Mouse (Mus musculus) midbrain, embryonic 11.5 days (tissue): ENCODE data around the gene Cfap161. TPM values are rescaled to one million over a fixed set of nuclear protein-coding genes. Genes with fewer than 3 reads are reported as not detected.

Experiments
- ATAC-seq: fragments of 200-750 bp; cut with Nextera tagmentation; 2 replicates; pipeline ENCODE4 v1.8.0; 2017; ENCODE audit warnings: moderate TSS enrichment, moderate library complexity; ENCODE audit not compliant: low FRiP score
- DNase-seq: peaks from one replicate; pipeline ENCODE4 v3.0.0; 2015; ENCODE audit warnings: low spot score; ENCODE audit errors: missing footprints
- H3K27ac ChIP-seq: fragments of 300-500 bp; sonication (generic); 2 replicates; pipeline ENCODE4 v1.5.1; 2014; ENCODE audit warnings: low read depth, low read length
- H3K27me3 ChIP-seq: fragments of 300-500 bp; sonication (generic); 2 replicates; pipeline ENCODE4 v1.6.1; 2014; ENCODE audit warnings: mild to moderate bottlenecking, low read length, moderate library complexity, mixed read lengths; ENCODE audit not compliant: control insufficient read depth, insufficient read depth
- H3K36me3 ChIP-seq: fragments of 300-500 bp; sonication (generic); 2 replicates; pipeline ENCODE4 v1.6.1; 2014; ENCODE audit warnings: mild to moderate bottlenecking, low read length, moderate library complexity, mixed read lengths; ENCODE audit not compliant: control insufficient read depth, insufficient read depth
- H3K4me1 ChIP-seq: fragments of 300-500 bp; sonication (generic); 2 replicates; pipeline ENCODE4 v1.6.1; 2014; ENCODE audit warnings: low read length; ENCODE audit not compliant: control insufficient read depth, insufficient read depth
- H3K4me2 ChIP-seq: fragments of 300-500 bp; sonication (generic); 2 replicates; pipeline ENCODE4 v1.6.1; 2014; ENCODE audit warnings: mild to moderate bottlenecking, moderate library complexity
- H3K4me3 ChIP-seq: fragments of 300-500 bp; sonication (generic); 2 replicates; pipeline ENCODE4 v1.5.1; 2014; ENCODE audit warnings: low read depth, low read length
- H3K9ac ChIP-seq: fragments of 300-500 bp; sonication (generic); 2 replicates; pipeline ENCODE4 v1.6.1; 2014; ENCODE audit warnings: low read length
- H3K9me3 ChIP-seq: fragments of 300-500 bp; sonication (generic); 2 replicates; pipeline ENCODE4 v1.6.1; 2016; ENCODE audit warnings: low read length; ENCODE audit not compliant: control insufficient read depth
- WGBS: fragments of 180-500 bp; shearing (Covaris S2); extraction: QIAGEN DNeasy Blood & Tissue Kit; methylation state at CpG from one replicate; pipeline ENCODE4 v1.1.7; 2014; 5-methylcytosine and 5-hydroxymethylcytosine counted together
- polyA plus RNA-seq: library from polyadenylated mRNA; unstranded; fragments of >200 nt; fragmentation: Nextera tagmentation; extraction: Ambion mirVana; gene quantifications from 2 replicates; pipeline ENCODE4 v1.2.1, GENCODE M21; 2014

Gene Cfap161
- not detected in 2 replicates for polyA plus RNA-seq

DNA sequence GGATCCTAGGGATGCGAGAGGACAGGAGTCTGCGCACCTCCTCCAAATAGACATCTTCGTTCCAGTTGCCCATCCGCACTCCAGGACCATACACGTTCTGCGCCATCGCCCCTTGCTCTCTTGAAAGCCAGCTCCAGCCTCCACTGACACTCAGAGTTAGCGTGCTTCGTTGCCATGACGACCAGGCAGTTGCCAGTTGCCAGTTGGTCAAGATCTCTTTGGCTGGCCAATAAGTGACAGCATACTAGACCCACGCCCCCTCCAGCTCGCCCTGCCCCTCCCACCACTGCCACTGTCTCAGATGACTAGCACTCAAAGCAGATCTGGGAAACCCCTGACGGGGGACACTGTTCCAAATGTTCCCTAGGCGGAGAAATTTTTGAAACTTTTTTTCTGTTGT, at the start of gene Cfap161:
TSS of gene Cfap161 (minus strand) at position 176 of the 400 bp plus-strand sequence.
- no peak within 1 kb of the TSS for H3K9ac ChIP-seq
- no peaks in the 10 kb centered on the region; the same call in none of the 2 replicates for H3K4me1 ChIP-seq
- H3K9me3 ChIP-seq: no peaks in the 10 kb centered on the region
- 3% methylated on average over 14 of the region's 14 CpGs for WGBS
- no peak within 1 kb of the TSS for H3K27ac ChIP-seq
- no peak within 1 kb of the TSS for H3K4me3 ChIP-seq
- no peaks in the 10 kb centered on the region for H3K36me3 ChIP-seq
- peak; percentile 99 for ATAC-seq
- no peaks in the 10 kb centered on the region for H3K27me3 ChIP-seq
- peak within 1 kb of the TSS; percentile 34; the same call in 1 of the 2 replicates for H3K4me2 ChIP-seq
- peak; percentile 96 for DNase-seq

DNA sequence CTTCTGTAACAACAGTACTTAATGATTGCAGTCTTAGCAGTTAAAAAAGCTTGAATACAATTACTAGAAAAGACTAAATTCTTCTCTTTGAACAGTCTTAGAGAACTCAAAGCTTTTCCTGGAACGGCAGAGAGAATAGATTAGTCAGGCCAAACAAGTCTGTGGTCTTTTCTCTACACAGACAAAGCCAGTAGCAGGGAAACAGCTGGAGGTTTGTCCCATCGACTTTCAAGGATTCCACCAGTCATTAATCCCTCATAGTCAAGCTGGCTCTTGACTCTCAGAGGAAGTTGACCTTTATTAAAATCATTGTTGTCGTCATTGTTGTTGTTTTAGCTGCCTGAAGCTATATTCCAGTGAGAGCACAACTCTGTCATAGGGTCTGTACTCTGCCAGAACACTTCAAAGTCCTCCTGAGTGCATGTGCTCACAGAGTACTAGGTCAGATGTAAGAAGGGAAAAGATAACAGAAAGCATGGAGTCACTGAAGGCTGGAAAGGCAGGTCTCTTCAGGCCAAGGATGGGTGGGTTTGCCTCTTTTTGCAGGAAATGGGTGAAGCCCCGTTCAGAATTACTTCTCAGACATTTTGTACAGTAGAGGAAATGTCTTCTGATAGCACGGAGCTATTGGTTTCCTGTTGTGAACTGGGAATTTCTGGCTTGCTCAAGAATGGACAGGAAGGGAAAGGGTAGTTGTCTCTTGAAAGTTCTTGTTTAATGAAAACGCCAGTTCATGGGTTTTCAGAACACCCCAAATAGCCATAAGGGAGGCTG, 48.0 kb upstream of the Cfap161 start:
- Histone ChIP-seq H3K36me3 (no peaks in the 10 kb centered on the region), H3K4me3 (no peak overlapping the region), H3K27me3 (no peaks in the 10 kb centered on the region), H3K27ac (no peak overlapping the region), H3K4me2 (no peak overlapping the region), H3K4me1 (no peaks in the 10 kb centered on the region), H3K9ac (no peak overlapping the region), H3K9me3 (no peaks in the 10 kb centered on the region)
- WGBS: 53% methylated on average over 6 of the region's 6 CpGs
- DNase-seq (peak; percentile 81), ATAC-seq (no peak)

DNA sequence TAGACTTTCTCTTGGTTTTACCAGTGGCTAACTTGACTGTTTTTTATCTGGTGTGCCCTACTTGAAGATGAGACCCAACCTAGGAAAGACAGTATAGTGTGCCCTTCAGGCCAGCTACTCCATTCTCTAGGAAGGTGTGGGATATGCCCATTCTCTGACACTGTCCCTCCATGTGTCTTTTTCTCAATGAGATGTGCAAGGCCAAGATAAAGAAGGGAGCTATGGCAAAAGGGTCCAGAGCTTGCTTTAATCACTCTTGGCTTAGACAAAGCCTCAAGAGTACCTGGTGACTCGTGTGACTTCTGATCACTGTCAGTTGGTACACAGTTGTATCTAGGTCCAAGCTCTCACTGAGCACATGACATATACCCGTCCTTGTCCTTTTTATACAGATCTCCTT, 45.4 kb upstream of the Cfap161 start:
- Histone ChIP-seq H3K27ac (no peak overlapping the region), H3K36me3 (no peaks in the 10 kb centered on the region), H3K4me1 (no peaks in the 10 kb centered on the region), H3K9me3 (no peaks in the 10 kb centered on the region), H3K27me3 (no peaks in the 10 kb centered on the region), H3K4me2 (no peak overlapping the region), H3K4me3 (no peak overlapping the region), H3K9ac (no peak overlapping the region)
- WGBS: 74% methylated on average over 2 of the region's 2 CpGs
- no peak for ATAC-seq
- peak; percentile 69 for DNase-seq

DNA sequence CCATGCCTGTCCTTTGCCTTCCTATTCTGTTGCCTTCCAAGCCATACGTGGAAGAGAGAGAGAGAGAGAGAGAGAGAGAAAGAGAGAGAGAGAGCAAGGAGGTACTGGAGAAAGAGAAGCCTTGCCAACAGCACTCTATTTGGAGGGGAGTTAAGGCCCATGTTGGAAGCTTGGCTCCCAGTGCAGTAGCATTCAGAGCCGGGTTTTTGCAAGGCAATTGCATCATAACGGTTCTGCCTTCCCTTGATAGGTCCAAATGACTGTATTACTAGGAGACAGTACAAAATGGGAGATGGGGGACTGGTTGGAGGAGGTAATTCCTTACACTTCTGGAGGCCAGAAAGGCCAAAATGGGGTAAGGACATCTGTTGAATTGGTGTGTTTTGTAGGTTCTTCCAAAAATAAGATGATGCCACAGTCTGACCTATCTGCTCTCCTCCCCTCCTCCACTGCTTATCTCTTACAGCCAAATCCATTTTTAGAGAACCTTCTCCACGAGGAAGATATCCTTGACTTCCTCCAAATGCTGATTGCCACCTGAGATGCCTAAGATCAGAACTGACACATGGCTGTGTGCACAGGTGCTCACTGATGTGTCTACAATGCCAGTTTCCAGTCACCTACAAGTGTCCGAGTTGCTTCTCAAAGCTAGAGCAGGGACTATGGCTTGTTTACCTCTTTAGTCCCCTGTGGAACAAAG, 44.0 kb upstream of the Cfap161 start:
- no peak for DNase-seq
- no peak overlapping the region for H3K9ac ChIP-seq
- H3K36me3 ChIP-seq: no peaks in the 10 kb centered on the region
- no peak for ATAC-seq
- no peaks in the 10 kb centered on the region for H3K27me3 ChIP-seq
- H3K4me2 ChIP-seq: no peak overlapping the region
- H3K27ac ChIP-seq: no peak overlapping the region
- no peak overlapping the region for H3K4me3 ChIP-seq
- 85% methylated on average over 5 of the region's 5 CpGs for WGBS
- no peaks in the 10 kb centered on the region for H3K4me1 ChIP-seq
- no peaks in the 10 kb centered on the region for H3K9me3 ChIP-seq

DNA sequence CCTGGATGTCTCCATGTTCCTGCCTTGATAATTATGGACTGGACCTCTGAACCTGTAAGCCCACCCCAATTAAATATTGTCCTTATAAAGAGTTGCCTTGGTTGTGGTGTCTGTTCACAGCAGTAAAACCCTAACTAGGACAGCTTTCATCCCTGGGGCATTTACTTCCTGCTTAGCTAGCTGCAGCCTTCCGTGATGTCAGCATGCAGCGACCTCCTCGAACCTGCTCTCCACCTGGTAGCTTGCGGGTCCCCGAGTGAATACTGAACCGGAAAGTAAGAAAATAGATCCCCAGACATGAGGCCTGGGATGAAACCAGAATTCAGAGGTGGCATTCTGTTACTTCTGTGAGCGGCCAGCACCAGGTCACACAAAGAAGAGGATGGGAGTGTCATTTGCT, 34.7 kb upstream of the Cfap161 start:
- no peak for ATAC-seq
- no peak overlapping the region for H3K27ac ChIP-seq
- 88% methylated on average over 7 of the region's 7 CpGs for WGBS

DNA sequence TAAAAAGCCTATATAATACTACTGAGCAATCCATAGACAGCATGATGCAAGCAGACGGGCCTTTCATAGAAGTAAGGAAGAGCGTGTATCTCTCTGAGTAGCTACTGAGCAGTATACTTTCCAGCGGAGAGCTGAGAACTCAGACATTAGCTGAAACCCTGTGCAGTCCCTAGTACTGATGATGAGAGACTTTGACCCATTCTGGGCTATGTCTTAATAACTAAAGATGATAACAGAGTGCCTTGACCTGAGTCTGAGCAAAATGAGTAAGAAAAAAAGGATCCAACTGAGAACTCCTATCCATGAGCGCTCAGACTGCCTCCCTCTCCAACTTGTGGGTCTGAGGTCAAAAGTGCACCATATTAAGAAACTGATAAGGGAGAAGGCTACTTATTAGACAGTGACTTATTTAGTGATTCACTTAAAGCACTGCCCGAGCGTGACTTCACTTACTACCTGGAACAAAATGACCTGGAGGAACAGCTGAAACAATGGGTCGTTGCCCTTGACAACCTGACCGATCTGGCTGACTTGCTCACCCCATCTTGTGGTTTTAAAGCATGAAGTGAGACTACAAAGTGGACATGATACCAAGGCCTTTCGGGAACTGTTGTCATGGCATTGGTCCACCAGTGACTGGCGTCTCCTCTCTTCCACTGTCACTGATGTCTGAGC, 32.9 kb upstream of the Cfap161 start:
- DNase-seq (peak; percentile 57), ATAC-seq (no peak)
- no peak overlapping the region for H3K4me2 ChIP-seq
- H3K9me3 ChIP-seq: no peaks in the 10 kb centered on the region
- H3K4me1 ChIP-seq: no peaks in the 10 kb centered on the region
- no peak overlapping the region for H3K4me3 ChIP-seq
- no peaks in the 10 kb centered on the region for H3K27me3 ChIP-seq
- H3K9ac ChIP-seq: no peak overlapping the region
- WGBS: 60% methylated on average over 10 of the region's 10 CpGs
- no peak overlapping the region for H3K27ac ChIP-seq
- H3K36me3 ChIP-seq: no peaks in the 10 kb centered on the region

More for the DNA sequence above, 34.7 kb upstream of the Cfap161 start:
- DNase-seq: no peak
- H3K4me1 ChIP-seq: no peaks in the 10 kb centered on the region
- H3K27me3 ChIP-seq: no peaks in the 10 kb centered on the region
- H3K4me3 ChIP-seq: no peak overlapping the region
- no peaks in the 10 kb centered on the region for H3K36me3 ChIP-seq
- H3K4me2 ChIP-seq: no peak overlapping the region
- H3K9me3 ChIP-seq: no peaks in the 10 kb centered on the region
- no peak overlapping the region for H3K9ac ChIP-seq

DNA sequence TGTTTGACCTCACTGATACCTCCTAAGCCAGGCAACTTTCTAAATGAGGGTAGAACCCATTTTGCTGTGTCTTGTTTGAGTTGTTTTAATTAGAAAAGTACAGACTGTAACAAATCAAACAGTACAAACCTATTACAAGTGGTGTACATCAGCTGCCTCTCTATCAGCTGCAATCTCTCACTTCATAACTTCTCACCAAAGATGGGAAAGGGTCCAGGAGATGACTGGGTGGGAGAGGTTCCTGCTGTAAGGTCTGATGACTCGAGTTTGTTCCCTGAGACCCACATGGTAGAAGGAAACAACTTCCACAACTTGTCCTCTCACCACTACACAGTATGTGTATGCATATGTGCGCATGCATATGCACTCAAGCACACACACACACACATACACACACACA, 32.1 kb upstream of the Cfap161 start:
- H3K27ac ChIP-seq: no peak overlapping the region
- no peaks in the 10 kb centered on the region for H3K27me3 ChIP-seq
- no peak overlapping the region for H3K9ac ChIP-seq
- H3K36me3 ChIP-seq: no peaks in the 10 kb centered on the region
- no peaks in the 10 kb centered on the region for H3K4me1 ChIP-seq
- ATAC-seq (no peak), DNase-seq (no peak)
- H3K4me3 ChIP-seq: no peak overlapping the region
- WGBS: 82% methylated on average over 2 of the region's 2 CpGs
- H3K4me2 ChIP-seq: no peak overlapping the region
- H3K9me3 ChIP-seq: no peaks in the 10 kb centered on the region

DNA sequence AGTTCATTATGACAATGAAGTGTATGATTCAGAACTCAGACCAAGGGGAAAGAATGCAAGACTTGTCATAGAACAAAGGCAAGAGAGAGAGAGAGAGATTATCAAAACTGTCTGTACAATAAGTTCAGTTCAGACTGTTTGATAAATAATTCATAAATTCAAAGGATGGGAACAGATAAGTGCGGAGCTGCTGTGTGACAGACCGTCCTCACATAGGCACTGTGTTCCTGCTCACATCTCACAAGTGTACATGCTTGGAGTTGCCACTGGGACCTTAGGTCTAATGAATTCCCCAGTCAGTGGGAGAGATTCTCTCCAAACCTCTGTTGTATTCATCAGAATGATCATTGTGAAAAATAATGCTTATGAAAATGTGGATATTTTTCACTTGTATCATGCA, 27.3 kb upstream of the Cfap161 start:
- Histone ChIP-seq H3K9me3 (no peaks in the 10 kb centered on the region), H3K4me2 (no peak overlapping the region), H3K27me3 (no peaks in the 10 kb centered on the region), H3K27ac (no peak overlapping the region), H3K4me3 (no peak overlapping the region), H3K4me1 (no peaks in the 10 kb centered on the region), H3K36me3 (no peaks in the 10 kb centered on the region), H3K9ac (no peak overlapping the region)
- ATAC-seq (no peak), DNase-seq (no peak)
- WGBS: 93% methylated on average over 2 of the region's 2 CpGs

DNA sequence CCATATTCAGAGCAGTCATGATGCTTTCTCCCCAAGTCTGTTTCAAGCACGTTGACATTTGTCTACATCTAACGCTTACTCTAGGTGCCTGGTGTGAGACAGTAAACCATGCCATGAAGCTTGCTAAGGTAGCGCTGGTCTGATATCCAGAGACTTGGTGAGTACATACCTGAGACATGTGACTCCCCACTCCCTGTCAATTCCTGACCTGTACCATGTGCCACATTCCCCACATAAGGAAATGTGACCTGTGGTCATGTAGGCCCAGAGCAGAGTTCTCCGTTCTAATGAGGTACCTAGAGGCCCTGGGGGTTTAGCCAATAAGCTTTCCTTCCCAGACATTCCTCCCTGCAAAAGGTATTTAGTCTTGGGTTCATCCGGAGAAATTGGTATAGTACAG, 22.2 kb upstream of the Cfap161 start:
- Histone ChIP-seq H3K9me3 (no peaks in the 10 kb centered on the region), H3K4me2 (no peak overlapping the region), H3K9ac (no peak overlapping the region), H3K4me3 (no peak overlapping the region), H3K27ac (no peak overlapping the region), H3K4me1 (peaks cover 9% of the 10 kb centered on the region; the same call in 1 of the 2 replicates), H3K27me3 (no peaks in the 10 kb centered on the region), H3K36me3 (no peaks in the 10 kb centered on the region)
- no peak for ATAC-seq
- no peak for DNase-seq
- 94% methylated on average over 5 of the region's 5 CpGs for WGBS
